Mouse (Mus musculus): Measurements from ENCODE around the gene Tec. TPM values are rescaled to one million over a fixed set of nuclear protein-coding genes. Genes with fewer than 3 reads are reported as not detected.

Gene Tec
- polyA plus RNA-seq, 1 experiment from 2014 or later: 25.2 TPM

- DNase-seq (ENCODE audit: low spot score): no peak
These were observed 76.9 kb downstream of the Tec start for GRCm38 (mm10) chr5:72791386-72791785.

GRCm38 (mm10) chr5:72785451-72785850 lies 82.8 kb downstream of the Tec start:
- peak; percentile 46 for DNase-seq (ENCODE audit: low spot score)

- DNase-seq (ENCODE audit: low spot score): no peak
These were observed 83.6 kb downstream of the Tec start for GRCm38 (mm10) chr5:72784719-72785118.

- DNase-seq (ENCODE audit: low spot score): no peak
These were observed 84.3 kb downstream of the Tec start for GRCm38 (mm10) chr5:72783957-72784356.

- no peak for DNase-seq (ENCODE audit: low spot score)
These were observed 85.2 kb downstream of the Tec start for GRCm38 (mm10) chr5:72783123-72783522.

- DNase-seq (ENCODE audit: low spot score): no peak
These were observed 86.5 kb downstream of the Tec start for GRCm38 (mm10) chr5:72781776-72782175.

- DNase-seq (ENCODE audit: low spot score): no peak
These were observed 91.7 kb downstream of the Tec start for GRCm38 (mm10) chr5:72776595-72776994.

GRCm38 (mm10) chr5:72776127-72776526 lies 92.2 kb downstream of the Tec start:
- peak; percentile 35 for DNase-seq (ENCODE audit: low spot score)

GRCm38 (mm10) chr5:72769841-72770240 lies 98.4 kb downstream of the Tec start:
- no peak for DNase-seq (ENCODE audit: low spot score)

GRCm38 (mm10) chr5:72763546-72763945 lies 104.7 kb downstream of the Tec start:
- peak; percentile 77 for DNase-seq (ENCODE audit: low spot score)

- DNase-seq (ENCODE audit: low spot score): no peak
These were observed 105.3 kb downstream of the Tec start for GRCm38 (mm10) chr5:72763025-72763424.

- DNase-seq (ENCODE audit: low spot score): peak; percentile 16
These were observed 106.5 kb downstream of the Tec start for GRCm38 (mm10) chr5:72761758-72762157.

GRCm38 (mm10) chr5:72761237-72761636 lies 107.0 kb downstream of the Tec start:
- peak; percentile 85 for DNase-seq (ENCODE audit: low spot score)

GRCm38 (mm10) chr5:72758925-72759924 lies 109.1 kb downstream of the Tec start:
- peak; percentile 56 for DNase-seq (ENCODE audit: low spot score)

- DNase-seq (ENCODE audit: low spot score): no peak
These were observed 111.0 kb downstream of the Tec start for GRCm38 (mm10) chr5:72757155-72757773.

- DNase-seq (ENCODE audit: low spot score): no peak
These were observed 112.3 kb downstream of the Tec start for GRCm38 (mm10) chr5:72755941-72756340.

- DNase-seq (ENCODE audit: low spot score): no peak
These were observed 113.2 kb downstream of the Tec start for GRCm38 (mm10) chr5:72755035-72755434.

GRCm38 (mm10) chr5:72752585-72752984 lies 115.7 kb downstream of the Tec start, which contains the start of gene Txk:
Txk (minus strand) TSS chr5:72752777.
- DNase-seq (ENCODE audit: low spot score): peak; percentile 92

GRCm38 (mm10) chr5:72751056-72751758 lies 117.1 kb downstream of the Tec start:
- DNase-seq (ENCODE audit: low spot score): peak; percentile 27

GRCm38 (mm10) chr5:72750226-72750625 lies 118.1 kb downstream of the Tec start:
- DNase-seq (ENCODE audit: low spot score): peak; percentile 55

- no peak for DNase-seq (ENCODE audit: low spot score)
These were observed 119.5 kb downstream of the Tec start for GRCm38 (mm10) chr5:72748659-72749265.

Data from thymus, postnatal 0 days (tissue).